Mouse (Mus musculus) neural tube, embryonic 13.5 days (tissue): ENCODE data around the gene Htatip2. TPM values are rescaled to one million over a fixed set of nuclear protein-coding genes. Genes with fewer than 3 reads are reported as not detected.

Source experiments
- ATAC-seq: fragments of 200-750 bp; cut with Nextera tagmentation; 2 replicates; pipeline ENCODE4 v1.8.0; 2017; ENCODE audit warnings: low read depth, mild to moderate bottlenecking, moderate TSS enrichment, moderate library complexity
- H3K27ac ChIP-seq: fragments of 300-500 bp; sonication (generic); replicated peaks from 2 replicates; pipeline ENCODE4 v1.5.1; 2015; ENCODE audit warnings: moderate library complexity, mild to moderate bottlenecking, inconsistent platforms
- H3K27me3 ChIP-seq: fragments of 300-500 bp; sonication (generic); 2 replicates; pipeline ENCODE4 v1.6.1; 2015; ENCODE audit warnings: mild to moderate bottlenecking, inconsistent platforms
- H3K36me3 ChIP-seq: fragments of 300-500 bp; sonication (generic); 2 replicates; pipeline ENCODE4 v1.6.1; 2015; ENCODE audit warnings: mild to moderate bottlenecking, inconsistent platforms
- H3K4me1 ChIP-seq: fragments of 300-500 bp; sonication (generic); replicated peaks from 2 replicates; pipeline ENCODE4 v1.6.1; 2015; ENCODE audit warnings: inconsistent platforms
- H3K4me2 ChIP-seq: fragments of 300-500 bp; sonication (generic); 2 replicates; pipeline ENCODE4 v1.6.1; 2015; ENCODE audit warnings: inconsistent platforms, mild to moderate bottlenecking, moderate library complexity
- H3K4me3 ChIP-seq: fragments of 300-500 bp; sonication (generic); 2 replicates; pipeline ENCODE4 v1.5.1; 2015; ENCODE audit warnings: mild to moderate bottlenecking, inconsistent platforms
- H3K9ac ChIP-seq: fragments of 300-500 bp; sonication (generic); 2 replicates; pipeline ENCODE4 v1.6.1; 2015; ENCODE audit warnings: moderate library complexity, mild to moderate bottlenecking, inconsistent platforms
- H3K9me3 ChIP-seq: fragments of 300-500 bp; sonication (generic); 2 replicates; pipeline ENCODE4 v1.6.1; 2016; ENCODE audit warnings: inconsistent platforms
- WGBS: fragments of 180-500 bp; shearing (Covaris S2); methylation state at CpG from one replicate; pipeline ENCODE4 v1.1.7; 2015; 5-methylcytosine and 5-hydroxymethylcytosine counted together
- polyA plus RNA-seq: library from polyadenylated mRNA; unstranded; fragments of >200 nt; fragmentation: Nextera tagmentation; extraction: Ambion mirVana; gene quantifications from 2 replicates; pipeline ENCODE4 v1.2.1, GENCODE M21; 2015

Htatip2 gene
- polyA plus RNA-seq: 4.9 and 5.0 TPM in 2 replicates

DNA sequence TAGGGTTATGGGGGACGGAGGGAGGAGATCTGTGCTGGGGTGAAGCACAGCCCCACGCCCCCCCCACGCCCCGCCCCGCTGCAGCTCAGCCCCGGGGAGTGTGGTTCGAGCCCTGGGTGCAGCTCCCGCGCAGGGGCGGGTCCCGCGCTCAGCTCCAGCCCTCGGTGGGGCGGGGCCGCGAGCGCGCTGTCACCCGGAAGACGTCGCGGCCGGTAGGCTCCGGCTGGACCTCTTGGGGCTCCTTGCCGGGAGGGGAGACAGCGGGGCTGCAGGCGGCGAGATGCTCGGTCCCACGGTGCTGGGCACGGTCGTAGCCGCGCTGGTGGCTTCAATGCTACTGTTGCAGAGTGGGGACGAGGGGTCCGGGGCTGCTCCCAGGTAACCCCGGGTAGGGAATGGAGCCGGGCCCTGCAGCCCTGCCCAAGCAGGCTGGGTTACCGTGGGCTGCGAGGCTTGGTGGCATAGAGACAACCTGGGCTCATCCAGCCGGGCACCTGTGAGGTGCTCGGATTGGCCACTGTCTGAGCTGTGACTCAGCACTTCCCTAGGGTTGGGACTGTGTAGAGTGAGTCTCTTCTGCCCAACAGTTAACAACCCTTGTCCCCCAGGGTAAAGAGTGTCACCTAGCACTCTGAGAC lies at the start of gene Htatip2:
Htatip2 (plus strand) TSS at position 182 of the 638 bp plus-strand sequence.
- Histone ChIP-seq H3K27me3 (peaks cover 86% of the 10 kb centered on the region), H3K9ac (peak within 1 kb of the TSS; percentile 70), H3K27ac (no peak within 1 kb of the TSS), H3K36me3 (no peaks in the 10 kb centered on the region), H3K4me2 (peak within 1 kb of the TSS; percentile 70), H3K9me3 (no peaks in the 10 kb centered on the region), H3K4me1 (peaks cover 7% of the 10 kb centered on the region; the same call in 1 of the 2 replicates), H3K4me3 (peak within 1 kb of the TSS; percentile 46)
- WGBS: 4% methylated on average over 25 of the region's 42 CpGs
- ATAC-seq: peak; percentile 55

- no peaks in the 10 kb centered on the region for H3K4me1 ChIP-seq
- no peak for ATAC-seq
- peaks cover 99% of the 10 kb centered on the region for H3K27me3 ChIP-seq
- no peaks in the 10 kb centered on the region for H3K9me3 ChIP-seq
- H3K27ac ChIP-seq: no peak overlapping the region
- 11% methylated on average over 9 of the region's 9 CpGs for WGBS
- H3K4me3 ChIP-seq: no peak overlapping the region
- no peaks in the 10 kb centered on the region for H3K36me3 ChIP-seq
- no peak overlapping the region for H3K9ac ChIP-seq
- no peak overlapping the region for H3K4me2 ChIP-seq
Measured at GRCm38 (mm10) chr7:49709381-49710021, 49.4 kb upstream of the Htatip2 start.

- no peak overlapping the region for H3K4me3 ChIP-seq
- no peak overlapping the region for H3K9ac ChIP-seq
- H3K4me2 ChIP-seq: no peak overlapping the region
- 66% methylated on average over 15 of the region's 15 CpGs for WGBS
- H3K27me3 ChIP-seq: peaks cover 98% of the 10 kb centered on the region
- H3K9me3 ChIP-seq: no peaks in the 10 kb centered on the region
- H3K27ac ChIP-seq: no peak overlapping the region
- H3K4me1 ChIP-seq: peaks cover 7% of the 10 kb centered on the region; the same call in 1 of the 2 replicates
- no peaks in the 10 kb centered on the region for H3K36me3 ChIP-seq
- ATAC-seq: no peak
Measured at GRCm38 (mm10) chr7:49717942-49718733, 40.8 kb upstream of the Htatip2 start.

DNA sequence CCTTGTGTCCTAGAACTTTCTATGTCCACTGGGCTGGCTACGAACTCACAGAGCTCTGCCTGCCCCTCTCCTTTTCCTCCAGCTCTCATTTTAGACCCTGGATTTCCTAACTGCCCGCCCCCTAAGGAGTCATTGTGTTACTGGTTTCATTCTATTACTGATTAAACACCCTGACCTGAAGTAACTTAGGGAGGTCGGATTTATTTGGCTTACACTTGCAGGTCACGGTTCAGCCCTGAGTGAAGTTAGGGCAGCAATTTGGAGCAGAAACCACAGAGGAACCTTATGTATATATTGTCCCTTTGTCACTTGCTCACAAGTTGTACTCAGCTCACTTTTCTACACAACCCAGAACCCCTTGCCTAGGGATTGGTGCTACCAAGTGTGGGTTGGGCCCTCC lies 24.6 kb upstream of the Htatip2 start:
- 54% methylated on average over 4 of the region's 4 CpGs for WGBS
- H3K36me3 ChIP-seq: no peaks in the 10 kb centered on the region
- H3K9me3 ChIP-seq: 0 out of 2 replicates have a peak, but pooled peaks cover 5% of the 10 kb centered on the region
- no peak overlapping the region for H3K27ac ChIP-seq
- peaks cover 91% of the 10 kb centered on the region for H3K27me3 ChIP-seq
- ATAC-seq: no peak
- no peaks in the 10 kb centered on the region for H3K4me1 ChIP-seq
- no peak overlapping the region for H3K4me3 ChIP-seq
- H3K4me2 ChIP-seq: no peak overlapping the region
- H3K9ac ChIP-seq: no peak overlapping the region

GRCm38 (mm10) chr7:49739448-49739847 lies 19.5 kb upstream of the Htatip2 start:
- Histone ChIP-seq H3K27me3 (peaks cover 92% of the 10 kb centered on the region), H3K4me1 (peaks cover 12% of the 10 kb centered on the region), H3K9me3 (0 out of 2 replicates have a peak, but pooled peaks cover 5% of the 10 kb centered on the region), H3K4me2 (no peak overlapping the region), H3K27ac (no peak overlapping the region), H3K4me3 (no peak overlapping the region), H3K36me3 (no peaks in the 10 kb centered on the region), H3K9ac (no peak overlapping the region)
- 52% methylated on average over 8 of the region's 8 CpGs for WGBS
- no peak for ATAC-seq

DNA sequence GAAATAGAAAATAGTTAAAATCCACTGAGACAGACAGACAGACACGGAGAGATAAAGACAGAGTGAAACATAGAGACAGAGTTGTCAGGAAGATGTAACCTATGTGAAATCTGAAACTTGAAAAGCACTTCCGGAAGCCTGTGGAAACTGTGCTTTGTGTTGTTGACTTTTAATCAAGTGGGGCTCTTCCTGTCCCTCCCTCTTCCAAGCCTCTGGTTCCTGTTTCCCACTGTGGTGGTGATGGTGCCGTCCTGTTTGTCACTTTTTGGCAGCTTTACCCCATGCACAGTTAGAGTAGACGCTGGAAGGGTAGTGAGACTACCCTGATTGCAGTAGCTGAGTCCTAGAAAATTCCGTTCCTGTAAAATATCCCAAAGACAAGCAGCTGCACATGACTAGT lies 17.4 kb upstream of the Htatip2 start:
- WGBS: 28% methylated on average over 5 of the region's 5 CpGs
- Histone ChIP-seq H3K4me3 (no peak overlapping the region), H3K9me3 (0 out of 2 replicates have a peak, but pooled peaks cover 5% of the 10 kb centered on the region), H3K9ac (no peak overlapping the region; the same call in 1 of the 2 replicates), H3K27ac (no peak overlapping the region; the same call in 1 of the 2 replicates), H3K27me3 (peaks cover 94% of the 10 kb centered on the region), H3K4me2 (no peak overlapping the region; the same call in 1 of the 2 replicates), H3K4me1 (peaks cover 12% of the 10 kb centered on the region), H3K36me3 (no peaks in the 10 kb centered on the region)
- 0 out of 2 replicates have a peak, but pooled peaks have one; percentile 11 for ATAC-seq

- no peak overlapping the region; the same call in 1 of the 2 replicates for H3K4me2 ChIP-seq
- H3K9me3 ChIP-seq: 0 out of 2 replicates have a peak, but pooled peaks cover 4% of the 10 kb centered on the region
- H3K9ac ChIP-seq: no peak overlapping the region; the same call in 1 of the 2 replicates
- H3K36me3 ChIP-seq: no peaks in the 10 kb centered on the region
- H3K4me3 ChIP-seq: no peak overlapping the region
- H3K4me1 ChIP-seq: peaks cover 12% of the 10 kb centered on the region
- WGBS: 9% methylated on average over 10 of the region's 10 CpGs
- H3K27ac ChIP-seq: no peak overlapping the region; the same call in 1 of the 2 replicates
- peak; percentile 86 for ATAC-seq
- peaks cover 94% of the 10 kb centered on the region for H3K27me3 ChIP-seq
Measured at GRCm38 (mm10) chr7:49741923-49742322, 17.0 kb upstream of the Htatip2 start.

GRCm38 (mm10) chr7:49751148-49751547 lies 7.8 kb upstream of the Htatip2 start:
- Histone ChIP-seq H3K27ac (no peak overlapping the region), H3K4me1 (no peaks in the 10 kb centered on the region), H3K27me3 (peaks cover 96% of the 10 kb centered on the region), H3K36me3 (no peaks in the 10 kb centered on the region), H3K9ac (no peak overlapping the region), H3K4me2 (no peak overlapping the region), H3K9me3 (no peaks in the 10 kb centered on the region), H3K4me3 (no peak overlapping the region)
- ATAC-seq: no peak
- WGBS: 9% methylated on average over 4 of the region's 4 CpGs

DNA sequence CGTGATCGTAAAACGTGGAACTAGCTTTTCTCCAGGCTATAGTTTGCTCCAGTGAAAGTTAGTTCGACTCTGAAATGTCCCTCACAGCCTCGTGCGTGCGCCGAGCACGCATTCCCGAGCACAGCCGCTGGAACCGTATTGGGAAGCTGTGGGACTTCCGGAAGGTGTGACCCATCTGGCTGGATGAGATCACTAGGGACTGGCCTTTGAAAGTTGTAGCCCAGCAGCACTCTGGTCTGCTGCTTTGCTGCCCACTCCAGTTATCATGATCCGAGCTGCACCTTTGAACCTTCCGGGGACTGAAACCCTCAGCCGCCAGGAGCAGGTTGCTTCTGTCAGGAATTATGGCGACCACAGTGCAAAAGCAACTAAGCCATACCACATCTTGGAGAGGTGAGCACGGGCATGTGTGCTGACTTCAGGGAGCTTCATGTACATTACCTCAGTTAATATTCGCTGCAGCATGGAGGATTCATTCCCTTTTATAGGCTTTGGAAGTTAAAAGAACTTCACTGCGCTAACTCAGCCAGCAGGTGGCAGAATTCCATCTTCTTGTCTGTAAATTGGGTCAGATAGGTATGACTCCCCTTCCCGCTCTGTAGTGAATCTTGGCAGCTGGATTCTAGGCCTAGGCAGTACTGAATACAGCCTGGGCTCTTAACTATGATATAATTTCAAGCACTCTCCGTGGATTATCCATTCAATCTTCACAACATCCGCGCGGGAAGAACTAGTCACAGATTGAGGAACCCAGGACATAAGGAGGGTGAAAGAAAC lies 6.0 kb upstream of the Htatip2 start:
- no peak overlapping the region for H3K4me3 ChIP-seq
- ATAC-seq: no peak
- 33% methylated on average over 25 of the region's 25 CpGs for WGBS
- H3K4me1 ChIP-seq: no peaks in the 10 kb centered on the region
- H3K27me3 ChIP-seq: peaks cover 96% of the 10 kb centered on the region
- no peak overlapping the region for H3K9ac ChIP-seq
- no peaks in the 10 kb centered on the region for H3K9me3 ChIP-seq
- no peaks in the 10 kb centered on the region for H3K36me3 ChIP-seq
- H3K27ac ChIP-seq: no peak overlapping the region
- no peak overlapping the region for H3K4me2 ChIP-seq

- Histone ChIP-seq H3K9ac (no peak overlapping the region), H3K36me3 (no peaks in the 10 kb centered on the region), H3K4me3 (no peak overlapping the region), H3K27ac (no peak overlapping the region), H3K27me3 (peaks cover 98% of the 10 kb centered on the region), H3K4me1 (peaks cover 7% of the 10 kb centered on the region; the same call in 1 of the 2 replicates), H3K4me2 (no peak overlapping the region), H3K9me3 (no peaks in the 10 kb centered on the region)
- WGBS: 4% methylated on average over 9 of the region's 9 CpGs
- 0 out of 2 replicates have a peak, but pooled peaks have one; percentile 13 for ATAC-seq
Measured at GRCm38 (mm10) chr7:49754767-49755166, 4.1 kb upstream of the Htatip2 start.

DNA sequence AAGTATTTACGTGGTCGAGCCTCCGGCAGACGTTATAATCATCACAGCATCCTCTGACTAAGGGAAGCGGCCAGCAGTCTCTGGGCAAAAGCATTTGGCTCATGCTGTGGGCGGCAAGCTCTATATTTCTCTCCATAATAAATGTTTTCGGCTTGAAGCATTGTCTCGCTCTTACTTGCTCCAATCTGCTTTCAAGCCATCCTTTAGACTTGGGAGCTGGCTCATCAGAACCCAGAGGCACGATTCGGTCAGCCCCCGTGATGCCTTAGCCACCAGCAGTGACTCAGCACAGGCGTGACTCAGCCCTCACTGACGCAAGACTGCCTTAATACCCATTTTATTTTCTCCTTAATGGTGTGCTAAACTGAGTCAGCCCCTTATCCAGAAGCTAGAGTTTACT lies 3.7 kb downstream of the Htatip2 start:
- 66% methylated on average over 13 of the region's 13 CpGs for WGBS
- peaks cover 82% of the 10 kb centered on the region for H3K27me3 ChIP-seq
- no peak overlapping the region for H3K4me2 ChIP-seq

More for the DNA sequence above, 3.7 kb downstream of the Htatip2 start:
- Histone ChIP-seq H3K4me3 (no peak overlapping the region), H3K36me3 (no peaks in the 10 kb centered on the region), H3K9me3 (no peaks in the 10 kb centered on the region), H3K27ac (no peak overlapping the region), H3K4me1 (peaks cover 7% of the 10 kb centered on the region; the same call in 1 of the 2 replicates), H3K9ac (no peak overlapping the region)
- ATAC-seq: no peak
